Mouse (Mus musculus) brain, embryonic 14.5 days (tissue): ENCODE measurements around the gene Idh3b. TPM values are rescaled to one million over a fixed set of nuclear protein-coding genes. Genes with fewer than 3 reads are reported as not detected.

Experiments
- DNase-seq: peaks from one replicate; pipeline ENCODE4 v3.0.0-alpha.2; 2011; ENCODE audit warnings: low read depth
- CTCF ChIP-seq: fragments of 200-500 bp; IDR thresholded peaks from 2 replicates; pipeline ENCODE4 v1.5.1; 2012; ENCODE audit warnings: inconsistent platforms, mild to moderate bottlenecking, moderate library complexity, borderline replicate concordance; ENCODE audit not compliant: insufficient read depth, insufficient read length; ENCODE audit errors: extremely low read depth
- POLR2A ChIP-seq: fragments of 200-500 bp; IDR thresholded peaks from 2 replicates; pipeline ENCODE4 v1.6.1; 2012; ENCODE audit warnings: mild to moderate bottlenecking, inconsistent platforms, borderline replicate concordance; ENCODE audit not compliant: poor library complexity, insufficient read depth, insufficient read length, severe bottlenecking; ENCODE audit errors: extremely low read depth
- polyA plus RNA-seq: library from polyadenylated mRNA; depleted of rRNA; stranded (reverse); fragments of >200 nt; gene quantifications from 2 replicates; pipeline ENCODE4 v1.2.3, GENCODE M21; 2012; rRNA removed

The Idh3b gene
- polyA plus RNA-seq, 1 experiment = 162 TPM

DNA sequence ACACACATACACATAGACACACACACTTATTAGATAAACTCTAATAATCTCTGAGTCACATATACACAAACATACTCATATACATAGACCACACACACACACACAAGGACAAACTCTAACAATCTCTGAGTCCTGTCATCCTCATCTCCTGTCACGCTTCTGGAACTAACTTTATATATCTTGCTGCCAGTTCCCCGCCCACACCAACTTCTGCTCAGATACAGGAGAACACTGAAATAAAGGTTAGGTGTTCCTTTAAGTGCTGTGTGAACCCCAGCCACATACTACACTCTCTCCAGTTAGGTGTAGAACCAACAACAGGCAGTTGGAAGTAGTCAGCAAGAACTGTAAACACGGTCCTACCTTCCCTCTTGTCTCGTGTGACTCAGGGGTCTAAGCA, 23.5 kb downstream of the Idh3b start:
- no peak for TF ChIP-seq POLR2A
- TF ChIP-seq CTCF = no peak
- DNase-seq = no peak

DNA sequence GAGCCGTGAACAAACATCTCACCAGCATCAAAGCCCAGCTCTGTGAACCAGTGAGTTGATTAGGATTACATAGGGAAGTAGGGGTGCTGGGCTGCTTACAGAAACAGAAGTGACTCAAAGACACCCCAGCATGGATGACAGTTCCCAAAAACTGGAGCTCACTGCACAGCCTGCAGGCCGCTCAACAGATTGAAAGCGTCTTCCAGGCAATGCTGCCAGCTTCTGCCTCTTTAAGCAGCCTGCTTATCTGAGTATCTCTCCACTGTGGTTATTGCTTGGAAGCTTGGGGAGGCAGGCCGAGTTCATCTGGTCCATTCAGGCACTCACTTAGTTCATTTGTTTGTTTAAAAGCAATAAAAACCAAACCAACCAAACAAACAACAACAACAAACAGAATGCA, 27.6 kb downstream of the Idh3b start:
- DNase-seq = no peak
- TF ChIP-seq CTCF (no peak), POLR2A (no peak)

DNA sequence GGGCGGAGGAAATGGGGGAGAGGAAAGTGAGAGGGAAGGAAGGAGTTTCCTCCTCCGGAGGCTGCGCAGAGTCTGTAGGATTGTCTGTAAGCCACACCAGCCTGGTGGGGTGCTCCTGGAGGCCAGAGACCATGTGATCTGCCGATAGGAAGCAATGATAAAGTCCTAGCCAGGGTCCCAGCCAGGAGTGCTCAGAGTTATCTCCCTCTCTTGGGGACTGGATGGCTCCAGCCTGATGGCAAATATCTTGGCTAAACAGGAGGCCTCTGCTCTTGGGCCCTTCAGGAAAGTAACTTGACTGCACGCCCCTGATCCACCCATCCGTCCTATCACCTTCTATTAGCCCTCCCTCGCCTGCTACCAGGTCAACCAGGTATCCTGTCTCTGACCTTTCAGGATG, 36.1 kb downstream of the Idh3b start:
- TF ChIP-seq CTCF = no peak
- no peak for TF ChIP-seq POLR2A
- no peak for DNase-seq

DNA sequence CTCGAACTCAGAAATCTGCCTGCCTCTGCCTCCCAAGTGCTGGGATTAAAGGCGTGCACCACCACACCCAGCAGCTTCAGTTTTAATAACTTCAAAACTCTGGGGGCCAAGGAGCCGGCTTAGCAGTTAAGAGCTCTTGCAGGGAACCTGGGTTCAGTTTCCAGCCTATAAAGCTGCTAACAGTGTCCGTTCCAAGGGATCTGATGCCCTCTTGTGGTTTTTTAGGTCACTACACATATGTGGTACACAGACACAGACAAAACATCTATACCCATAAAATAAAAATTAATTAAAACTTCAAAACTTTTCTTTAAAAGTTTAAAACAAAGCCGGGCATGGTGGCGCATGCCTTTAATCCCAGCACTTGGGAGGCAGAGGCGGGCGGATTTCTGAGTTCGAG, 37.4 kb downstream of the Idh3b start:
- peak; percentile 54; the same call in 1 of the 2 replicates for TF ChIP-seq CTCF
- TF ChIP-seq POLR2A = no peak
- DNase-seq = peak; percentile 69

Other genes starting within 250 kb of the Idh3b start
- gene Tgm6, start 172.1 kb downstream of the Idh3b start, polyA plus RNA-seq = 0.18 and 0.23 TPM in 2 replicates
- gene Snrpb, start 105.1 kb downstream of the Idh3b start, polyA plus RNA-seq = 268 and 420 TPM in 2 replicates
- 0.05 TPM in 1 of 2 replicates, not detected in the other for gene Tmc2, start 89.4 kb downstream of the Idh3b start, polyA plus RNA-seq
- gene Nop56, start 10.1 kb downstream of the Idh3b start, polyA plus RNA-seq = 213 and 300 TPM in 2 replicates
- gene Ebf4, start 10.6 kb upstream of the Idh3b start, polyA plus RNA-seq = 24.3 and 24.9 TPM in 2 replicates
- gene Cpxm1, start 113.0 kb upstream of the Idh3b start, polyA plus RNA-seq = 15.4 and 24.0 TPM in 2 replicates
- not detected in 2 replicates for gene Gm28372, start 120.7 kb upstream of the Idh3b start, polyA plus RNA-seq
- not detected in 2 replicates for gene 1700020A23Rik, start 120.7 kb upstream of the Idh3b start, polyA plus RNA-seq
- gene Tmem239, start 121.9 kb upstream of the Idh3b start, polyA plus RNA-seq = not detected in 2 replicates
- 114 and 169 TPM in 2 replicates for gene Vps16, start 139.8 kb upstream of the Idh3b start, polyA plus RNA-seq
- 32.5 and 36.9 TPM in 2 replicates for gene Pced1a, start 140.2 kb upstream of the Idh3b start, polyA plus RNA-seq
- gene Ptpra, start 165.7 kb upstream of the Idh3b start, polyA plus RNA-seq = 119 and 127 TPM in 2 replicates